Mouse (Mus musculus): ENCODE data around the gene Gen1.

DNA sequence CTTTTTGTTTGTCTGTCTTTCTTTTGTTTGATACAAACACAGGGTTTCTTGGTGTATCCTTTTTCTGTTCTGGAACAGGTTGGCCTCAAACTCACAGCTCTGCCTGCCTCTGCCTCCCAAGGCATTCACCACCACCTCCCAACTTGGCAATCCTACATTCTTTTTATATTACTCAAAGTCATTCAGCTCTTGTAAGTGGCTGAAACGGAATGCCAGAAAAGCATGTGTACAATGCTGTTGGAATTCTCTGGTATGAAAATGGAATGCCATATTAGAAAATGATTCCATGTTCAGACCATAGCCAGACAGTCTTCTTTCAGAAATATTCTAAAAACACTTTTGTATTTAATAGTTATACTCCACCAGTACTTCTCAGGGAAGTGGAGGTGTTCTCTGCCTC, 7.6 kb upstream of the Gen1 start:
- TF ChIP-seq CTCF (IDR thresholded peaks at IDR 0.05; ENCODE audit: low read depth, low read length) (no peak), POLR2AphosphoS5 (IDR thresholded peaks at IDR 0.05; ENCODE audit: insufficient replicate concordance, low read depth, low read length) (no peak), TAL1 (conservative IDR thresholded peaks at IDR 0.05; ENCODE audit: low read depth, low read length) (no peak)
